Mouse (Mus musculus): ENCODE measurements at regions not wholly inside any gene's neighbourhood (a gene's known extent, or its start where the extent isn't known, plus 50 kb on each side); places are given as distances from the start of the nearest gene placed in this dataset.

DNA sequence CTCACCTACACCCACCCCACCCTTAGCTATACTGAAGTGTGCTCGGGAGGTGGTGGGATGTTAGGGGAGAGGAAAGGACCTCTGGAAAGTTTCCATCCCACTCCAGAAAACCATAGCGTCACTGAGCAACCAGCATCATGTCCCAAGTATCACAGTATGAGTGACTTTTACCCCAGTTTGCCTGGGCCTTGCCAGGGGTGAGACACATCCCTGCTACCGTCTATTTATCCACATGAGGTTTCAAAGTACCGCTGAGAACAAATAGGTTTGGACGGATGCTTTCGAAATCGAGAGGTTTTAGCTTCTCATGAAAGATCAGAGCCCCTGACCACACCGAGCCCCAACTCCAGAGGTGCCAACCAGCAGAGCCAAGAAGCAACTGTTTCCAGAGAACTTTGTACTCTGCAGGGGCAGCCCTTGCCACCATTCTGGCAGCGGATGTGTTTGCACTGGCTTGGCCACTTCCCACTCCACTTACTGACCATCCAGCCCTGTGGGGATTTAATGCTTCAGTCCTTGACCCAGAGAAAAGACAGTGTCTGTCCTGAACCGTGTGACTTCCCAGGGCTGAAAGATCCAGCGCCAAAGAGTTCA lies 107.3 kb upstream of the Nectin1 start:
- DNase-seq, result no peak

DNA sequence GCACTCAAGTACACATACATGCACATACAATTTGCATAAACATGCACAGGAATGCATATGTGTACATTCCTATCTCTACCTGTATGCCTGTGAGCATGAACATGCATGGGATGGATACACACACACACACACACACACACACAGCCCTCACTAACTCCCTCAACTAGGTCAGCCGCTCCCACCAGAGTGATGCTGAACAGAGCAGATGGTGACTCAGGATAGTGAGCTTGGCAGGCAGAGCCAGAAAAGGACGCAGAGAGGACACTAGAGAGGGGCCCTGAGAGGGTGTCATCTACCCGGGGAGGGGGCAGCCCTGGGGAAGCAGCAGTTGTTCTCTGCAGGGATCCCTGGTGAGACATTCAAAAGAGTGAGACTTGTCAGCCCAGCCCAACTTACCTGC lies 85.6 kb upstream of the Nectin1 start:
- DNase-seq, result no peak

DNA sequence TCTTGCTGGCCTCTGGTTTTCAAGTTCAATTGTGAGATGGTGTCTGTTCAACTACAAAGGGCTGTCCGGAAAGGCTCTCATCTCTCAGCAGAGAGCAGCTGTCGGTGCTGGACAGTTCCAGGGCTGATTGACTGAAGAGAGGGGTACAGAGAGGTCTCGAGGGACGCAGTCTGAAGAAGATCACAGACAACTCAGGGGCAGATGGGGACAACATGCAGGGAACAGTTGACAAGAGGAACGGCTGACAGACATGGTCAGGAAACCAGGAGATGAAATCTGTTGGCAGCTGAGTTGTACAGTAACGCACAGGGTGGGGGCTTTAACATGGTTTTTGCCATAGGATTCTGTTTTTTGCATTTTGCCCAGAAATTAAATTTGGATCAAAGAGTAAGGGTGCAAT lies 84.5 kb upstream of the Nectin1 start:
- no peak for DNase-seq

DNA sequence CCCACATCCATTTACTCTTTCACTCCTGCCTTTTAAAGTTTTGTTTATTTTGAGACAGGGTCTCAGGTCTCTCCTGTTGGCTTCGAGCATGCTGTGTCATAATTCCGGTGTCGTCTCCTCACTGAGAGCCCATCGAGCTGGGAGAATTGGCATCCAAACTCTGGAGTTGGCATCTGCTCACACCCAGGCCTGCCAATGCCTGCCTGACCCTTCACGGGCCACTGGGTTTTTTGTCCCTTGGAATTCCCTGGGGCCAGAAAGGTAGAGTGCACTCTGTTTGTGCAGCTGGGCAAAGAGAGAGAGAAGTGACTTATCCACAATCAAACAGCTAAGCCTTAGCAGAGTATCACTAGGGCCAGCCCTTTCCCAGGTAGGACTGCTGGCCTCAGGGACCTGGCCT lies 83.6 kb upstream of the Nectin1 start:
- DNase-seq, result no peak

DNA sequence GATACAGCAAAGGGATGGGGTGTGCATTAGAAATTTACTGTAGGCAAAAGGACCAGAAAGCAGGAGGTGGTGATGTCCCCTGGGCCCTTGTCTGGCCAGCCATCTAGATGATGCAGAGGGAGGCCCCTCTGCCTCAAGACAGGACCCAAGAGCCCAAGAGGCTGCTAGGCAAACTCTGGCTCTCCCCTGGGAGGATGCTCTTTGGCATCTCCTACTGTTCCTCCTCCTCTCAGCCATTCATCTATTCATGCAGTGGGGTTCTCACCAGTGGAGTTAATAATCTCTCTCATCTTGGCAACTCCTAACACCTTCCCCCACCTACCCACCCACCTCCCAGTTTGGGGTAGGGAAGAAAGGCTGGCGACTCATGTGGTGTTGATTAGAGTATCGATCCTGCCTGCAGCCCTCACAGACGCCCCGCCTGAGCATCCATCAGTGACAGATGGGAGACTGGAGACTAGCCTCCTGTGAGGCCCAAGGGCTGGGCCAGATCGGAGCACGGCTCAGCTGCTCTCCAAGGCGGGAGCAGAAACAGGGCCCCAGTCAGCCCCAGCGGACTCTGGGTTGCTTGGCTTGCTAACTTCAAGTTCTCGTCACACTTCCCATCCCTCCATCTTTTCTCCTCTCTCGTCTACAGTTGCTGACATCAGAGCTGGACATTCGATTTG lies 82.8 kb upstream of the Nectin1 start:
- peak; percentile 29 for DNase-seq

DNA sequence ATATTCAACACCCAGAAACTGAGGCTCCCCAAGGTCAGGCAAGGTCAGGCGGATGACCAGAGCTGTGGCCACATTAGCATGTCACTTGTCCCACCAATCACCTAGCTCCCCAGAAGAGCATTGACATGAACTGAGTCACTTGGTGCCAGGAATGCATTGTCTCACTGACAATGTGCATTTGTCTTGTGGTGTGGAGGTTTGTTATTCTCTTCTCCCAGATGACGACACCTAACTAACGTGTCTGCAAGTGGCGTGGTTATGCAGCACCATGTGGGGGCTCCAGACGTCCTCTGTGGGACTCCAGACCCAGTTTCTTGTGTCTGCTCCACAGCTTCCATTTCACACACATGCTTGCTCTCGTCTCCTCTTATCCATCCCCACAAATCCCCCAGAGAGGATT lies 82.1 kb upstream of the Nectin1 start:
- DNase-seq, result peak; percentile 66

DNA sequence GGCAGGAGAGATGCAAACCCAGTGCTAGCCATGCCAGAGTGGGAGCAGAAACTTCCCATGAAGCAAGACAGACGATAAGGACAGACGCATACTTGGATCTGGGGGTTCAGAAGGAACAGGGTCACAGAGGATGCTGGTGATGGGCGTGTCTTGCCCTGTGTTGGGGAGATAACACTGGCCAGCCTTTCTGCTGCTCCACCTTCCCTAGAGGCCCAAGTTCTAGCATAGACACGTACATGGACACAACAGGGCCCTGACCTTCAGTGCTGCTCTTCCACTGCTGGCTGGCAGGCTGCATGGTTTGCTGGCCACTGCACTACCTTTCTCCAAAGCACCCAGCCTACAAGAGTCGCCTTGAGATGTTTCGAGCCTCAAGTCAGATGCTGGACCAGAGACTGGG lies 76.4 kb upstream of the Nectin1 start:
- no peak for DNase-seq

DNA sequence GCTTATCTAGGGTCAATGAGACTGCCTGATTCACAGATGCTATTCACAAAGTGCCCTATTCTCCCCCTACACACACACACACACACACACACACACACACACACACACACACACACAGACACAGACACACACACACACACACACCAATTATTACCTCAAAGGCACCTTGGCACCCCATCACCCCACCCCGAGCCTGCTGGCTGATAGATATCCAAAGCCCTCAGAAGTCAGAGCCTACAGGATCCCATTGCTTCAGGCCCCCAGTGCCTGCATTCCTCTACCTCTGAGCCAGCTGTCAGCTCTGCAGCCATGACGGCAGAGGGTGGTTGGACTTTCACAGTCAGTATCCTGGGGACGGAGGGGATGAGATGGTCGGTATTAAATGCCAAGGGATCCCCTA lies 75.8 kb upstream of the Nectin1 start:
- DNase-seq, result no peak

DNA sequence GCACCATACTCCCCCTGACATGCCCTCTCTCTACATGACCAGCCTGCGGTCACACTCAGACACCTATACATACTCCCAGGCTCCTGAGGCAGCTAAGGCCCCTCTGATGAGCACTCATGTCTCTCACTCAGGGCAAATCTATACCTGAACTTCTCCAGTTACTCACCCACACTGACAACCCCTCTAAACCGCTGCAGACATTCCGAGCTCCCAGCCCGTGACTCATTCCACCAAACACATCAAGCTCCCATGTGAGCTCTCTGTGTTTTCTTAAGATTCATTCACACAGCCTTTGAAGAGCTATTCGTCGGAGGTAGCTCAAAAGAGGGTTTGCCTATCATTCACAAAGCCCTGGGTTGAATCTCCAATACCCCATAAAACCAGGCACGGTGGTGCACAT lies 75.1 kb upstream of the Nectin1 start:
- no peak for DNase-seq

DNA sequence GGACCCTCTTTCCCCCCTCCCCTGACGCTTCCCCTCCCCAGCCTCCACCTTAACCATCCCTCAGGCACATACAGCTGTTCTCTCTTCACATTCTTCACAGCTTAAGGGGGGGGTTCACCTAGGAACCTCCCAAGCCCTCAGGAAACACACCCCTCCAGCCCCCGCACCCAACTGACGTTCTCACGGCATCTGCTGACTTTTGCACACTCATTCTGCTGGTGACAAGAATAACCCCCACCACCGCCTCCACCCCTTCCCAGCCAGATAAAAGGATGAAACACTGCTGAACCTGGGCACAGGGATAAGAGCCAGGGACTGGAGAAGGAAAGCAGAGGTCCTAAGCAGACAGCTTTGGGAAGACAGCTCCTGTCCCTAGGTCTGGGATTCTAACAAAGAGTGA lies 73.2 kb upstream of the Nectin1 start:
- DNase-seq, result no peak

DNA sequence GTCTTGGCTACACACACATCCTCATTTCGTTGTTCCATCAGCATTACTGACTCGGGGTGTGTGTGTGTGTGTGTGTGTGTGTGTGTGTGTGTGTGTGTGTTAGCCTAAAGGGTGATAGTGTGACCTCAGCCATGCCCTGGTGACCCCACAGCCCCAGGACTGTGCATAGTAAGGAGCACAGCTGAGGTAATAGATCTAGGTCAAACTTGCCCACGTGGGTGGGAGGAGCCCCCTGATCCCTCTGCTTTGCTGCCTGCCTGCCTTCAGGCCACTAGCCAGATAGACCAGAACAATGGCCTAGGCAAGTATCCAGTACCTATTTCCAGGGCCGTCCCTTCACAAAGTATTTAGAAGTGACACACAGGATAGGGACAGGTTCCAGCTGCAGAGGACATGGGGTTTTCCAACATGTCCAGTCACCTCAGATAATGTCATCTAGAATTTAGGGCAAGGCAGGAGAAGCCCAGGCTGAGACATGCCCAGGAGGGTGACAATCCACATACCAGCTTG lies 70.6 kb upstream of the Nectin1 start:
- no peak for DNase-seq

DNA sequence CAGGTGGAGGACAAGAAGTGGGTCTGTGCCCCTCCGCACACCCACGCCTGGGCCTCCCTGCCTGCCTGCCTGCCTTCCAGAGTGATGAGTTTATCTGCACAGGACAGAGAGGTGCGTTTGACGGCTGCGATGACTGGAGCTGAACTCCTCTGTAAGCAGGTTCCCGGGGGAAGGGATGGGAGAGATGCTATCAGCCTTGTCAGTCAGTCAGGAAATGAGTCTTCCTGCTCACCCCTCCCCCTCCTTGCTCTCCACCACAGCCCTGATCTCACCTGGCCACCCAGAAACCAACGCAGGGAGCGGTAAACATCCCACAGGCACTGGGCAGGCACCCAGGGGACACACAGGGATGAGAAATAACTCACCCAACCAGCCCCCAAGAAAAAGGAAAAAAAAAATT lies 69.5 kb upstream of the Nectin1 start:
- DNase-seq, result no peak

DNA sequence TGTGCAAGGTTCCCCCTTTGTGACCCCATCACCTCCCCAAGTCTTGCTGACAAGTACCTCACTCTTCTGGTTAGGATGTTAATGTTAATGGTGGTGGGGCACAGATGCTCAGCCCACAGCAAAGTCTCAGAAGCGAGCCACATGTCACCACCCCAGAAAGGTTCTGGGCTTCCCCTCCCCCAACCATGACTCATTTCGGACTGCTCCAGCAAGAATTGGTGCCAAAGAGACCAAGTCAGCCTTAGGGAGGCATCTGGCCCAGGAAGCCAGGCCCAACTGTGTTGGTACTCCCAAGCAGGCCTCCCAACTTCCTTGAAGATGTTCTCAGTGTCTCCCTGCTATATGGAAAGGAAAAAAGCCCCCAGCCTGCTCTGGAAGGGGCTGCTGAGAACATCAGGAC lies 67.8 kb upstream of the Nectin1 start:
- DNase-seq, result no peak

DNA sequence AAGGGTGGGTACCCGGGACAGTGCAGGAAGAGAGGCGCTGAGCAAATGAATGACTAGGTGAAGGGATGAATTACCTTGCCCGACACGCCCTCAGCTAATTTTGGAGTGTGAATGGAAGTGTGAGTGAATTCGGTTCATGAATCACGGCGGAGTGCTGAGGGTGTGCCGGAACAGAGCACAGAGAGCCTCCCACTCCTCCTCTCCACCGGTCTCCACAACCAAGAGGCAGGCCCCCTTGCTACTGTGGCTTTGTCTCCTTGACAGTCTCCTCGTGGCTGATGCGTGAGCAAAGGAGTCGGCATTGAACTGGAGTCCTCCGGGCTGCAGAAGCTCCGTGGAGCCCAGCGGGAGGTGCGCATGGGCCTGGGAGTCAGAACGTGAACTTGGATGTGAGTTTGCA lies 64.5 kb upstream of the Nectin1 start:
- DNase-seq, result no peak

DNA sequence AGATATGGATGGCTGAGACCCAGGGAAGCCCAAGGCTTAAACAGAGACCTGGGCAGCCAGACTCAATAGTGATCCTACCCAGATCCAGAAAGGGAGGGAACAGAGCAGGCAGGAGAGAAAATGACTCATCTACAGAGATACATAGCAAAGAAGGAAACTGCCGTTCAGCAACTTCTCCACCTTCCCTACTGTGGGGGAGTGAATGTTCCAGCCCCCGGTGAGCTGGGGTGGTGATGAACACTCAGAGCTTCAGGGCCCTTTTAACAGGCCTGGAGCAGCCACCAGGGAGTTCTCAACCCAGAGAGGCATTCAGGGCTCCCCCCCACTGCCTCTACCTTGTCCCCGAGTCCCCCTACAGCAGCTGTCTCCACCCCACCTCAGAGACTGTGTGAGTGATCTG lies 62.5 kb upstream of the Nectin1 start:
- no peak for DNase-seq

DNA sequence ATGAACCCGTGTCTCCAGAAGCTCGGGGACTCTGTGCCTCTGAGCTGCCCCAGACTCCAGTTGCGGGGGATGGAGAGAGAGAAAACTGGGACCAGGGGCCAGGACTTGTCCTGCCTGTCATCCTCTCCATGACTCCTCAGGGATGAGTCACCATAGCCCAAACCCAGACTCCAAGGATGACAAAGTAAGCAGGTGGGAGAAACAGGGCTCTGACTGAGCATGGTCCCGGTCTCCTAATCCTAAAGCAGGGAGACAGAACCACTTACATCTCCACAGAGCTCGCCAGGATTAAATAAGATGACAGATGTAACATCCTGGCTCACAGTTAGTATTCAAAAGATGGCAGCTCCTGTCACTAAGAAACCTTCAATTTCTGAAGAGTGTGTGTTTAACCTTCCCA lies 61.7 kb upstream of the Nectin1 start:
- no peak for DNase-seq

DNA sequence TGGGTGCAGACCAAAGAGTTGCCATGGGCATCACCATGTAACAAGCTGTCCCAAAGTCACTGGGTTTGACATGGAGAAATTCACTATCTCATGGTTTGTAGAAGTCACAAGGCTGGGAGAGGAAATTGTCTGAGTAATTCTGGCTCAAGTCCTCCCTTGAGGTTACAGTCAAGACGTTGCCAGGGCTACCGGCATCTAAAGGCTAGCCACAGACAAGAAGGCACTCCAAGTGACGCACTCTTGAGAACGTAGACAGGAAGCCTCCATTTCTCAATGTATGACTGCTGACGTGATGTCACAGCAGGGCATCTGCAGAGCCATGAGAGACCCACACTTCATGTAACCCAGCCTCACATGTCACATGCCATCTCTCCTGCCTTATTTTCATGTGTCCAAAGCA lies 59.2 kb upstream of the Nectin1 start:
- DNase-seq, result no peak

DNA sequence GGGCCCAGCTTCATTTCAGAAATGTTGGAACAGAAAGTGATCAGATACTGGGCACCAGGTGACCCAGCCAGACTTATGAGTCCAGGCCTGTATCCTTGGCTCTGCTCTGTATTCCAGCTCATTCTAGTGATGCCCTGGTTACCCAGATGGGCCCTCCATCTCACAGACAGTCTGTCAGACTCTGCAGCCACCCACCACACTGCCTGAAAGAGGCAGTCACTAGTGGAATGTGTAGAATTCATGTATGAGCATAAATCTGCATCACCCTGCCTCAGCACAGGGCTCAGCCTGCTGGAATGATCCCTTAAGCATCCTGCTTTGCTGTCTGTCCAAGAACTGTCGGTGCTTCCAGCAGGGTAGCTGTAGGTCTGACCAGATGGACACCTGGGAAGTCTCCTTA lies 51.8 kb upstream of the Nectin1 start:
- peak; percentile 60 for DNase-seq

DNA sequence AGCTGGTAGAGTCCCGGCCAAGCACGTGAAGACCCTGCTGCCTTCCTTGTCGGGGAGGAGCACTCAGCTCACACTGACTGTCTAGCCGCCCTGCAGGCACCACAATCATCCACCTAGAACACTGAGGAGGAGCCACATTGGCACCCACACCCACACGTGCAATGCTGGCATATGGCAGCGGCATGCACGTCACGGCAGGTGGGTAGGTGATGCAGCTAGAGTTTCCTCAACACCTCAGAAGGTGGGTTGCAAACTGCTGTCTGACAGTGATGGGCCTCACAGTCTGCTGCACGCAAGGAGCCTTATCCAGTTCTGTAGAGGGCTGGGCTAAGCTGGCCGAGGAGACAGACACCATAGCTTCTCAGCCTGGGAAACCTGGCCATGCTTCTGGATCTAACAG lies 51.2 kb upstream of the Nectin1 start:
- no peak for DNase-seq
